Mouse (Mus musculus) spleen, adult 12 weeks (tissue): ENCODE measurements around the gene Tnfsf15.

ENCODE experiments used
- DNase-seq: peaks from one replicate; pipeline ENCODE4 v3.0.0; 2022; ENCODE audit warnings: low spot score

Gene Tnfsf15

GRCm38 (mm10) chr4:63744693-63745171 is at the start of gene Tnfsf15:
Tnfsf15 (minus strand) TSS chr4:63745113.
- no peak for DNase-seq

GRCm38 (mm10) chr4:63792328-63792727 is 47.4 kb upstream of the Tnfsf15 start:
- no peak for DNase-seq

GRCm38 (mm10) chr4:63785466-63785865 is 40.6 kb upstream of the Tnfsf15 start:
- no peak for DNase-seq

GRCm38 (mm10) chr4:63783826-63784225 is 38.9 kb upstream of the Tnfsf15 start:
- DNase-seq, result no peak

- DNase-seq, result no peak
Observed at GRCm38 (mm10) chr4:63782970-63783613, 38.2 kb upstream of the Tnfsf15 start.

- DNase-seq, result no peak
Observed at GRCm38 (mm10) chr4:63777223-63777622, 32.3 kb upstream of the Tnfsf15 start.

- DNase-seq, result no peak
Observed at GRCm38 (mm10) chr4:63773306-63774090, 28.6 kb upstream of the Tnfsf15 start.

- no peak for DNase-seq
Observed at GRCm38 (mm10) chr4:63772514-63772913, 27.6 kb upstream of the Tnfsf15 start.

- DNase-seq, result no peak
Observed at GRCm38 (mm10) chr4:63771291-63771690, 26.4 kb upstream of the Tnfsf15 start.

- no peak for DNase-seq
Observed at GRCm38 (mm10) chr4:63769161-63769560, 24.2 kb upstream of the Tnfsf15 start.

GRCm38 (mm10) chr4:63765050-63765449 is 20.1 kb upstream of the Tnfsf15 start:
- no peak for DNase-seq

- no peak for DNase-seq
Observed at GRCm38 (mm10) chr4:63759931-63760330, 15.0 kb upstream of the Tnfsf15 start.

GRCm38 (mm10) chr4:63757527-63758154 is 12.7 kb upstream of the Tnfsf15 start:
- DNase-seq, result no peak

- DNase-seq, result no peak
Observed at GRCm38 (mm10) chr4:63756072-63756471, 11.2 kb upstream of the Tnfsf15 start.

- no peak for DNase-seq
Observed at GRCm38 (mm10) chr4:63754467-63755020, 9.6 kb upstream of the Tnfsf15 start.

GRCm38 (mm10) chr4:63753855-63754254 is 8.9 kb upstream of the Tnfsf15 start:
- DNase-seq, result no peak

- DNase-seq, result no peak
Observed at GRCm38 (mm10) chr4:63752687-63753523, 8.0 kb upstream of the Tnfsf15 start.

GRCm38 (mm10) chr4:63748061-63748730 is 3.3 kb upstream of the Tnfsf15 start:
- DNase-seq, result no peak

GRCm38 (mm10) chr4:63745271-63745670 is 358 bp upstream of the Tnfsf15 start:
- DNase-seq, result no peak

GRCm38 (mm10) chr4:63743660-63744059 is 1.3 kb downstream of the Tnfsf15 start:
- no peak for DNase-seq

GRCm38 (mm10) chr4:63742763-63743371 is 2.0 kb downstream of the Tnfsf15 start:
- DNase-seq, result no peak
